Comparison of ENCODE assay signal across 10 mouse cellular contexts in genomic region chr10:80016931-80017330, GRCm38 (mm10). TPM values are rescaled to one million over a fixed set of nuclear protein-coding genes. Genes with fewer than 3 reads are reported as not detected.
DNase-seq lines count a peak whose midpoint lies in the region; ATAC-seq and TF ChIP-seq lines count a peak whose summit lies in the region.
"Had no signal": no experiment of that assay in that cellular context is flagged by ENCODE, and none has a peak within 500 bp of the region (broad histone marks: within the 10 kb centered on the region; RNA-seq: fewer than 3 reads in every experiment).

No protein-coding gene starts in this region.

- intact Hi-C loops in gastrocnemius, adult 2 months (cut with DNase I), result no loop called here
- intact Hi-C loops in gastrocnemius, postnatal 36 days (cut with DNase I), result no loop called here

- peak overlapping the region; percentile 55 for H3K4me3 ChIP-seq in gastrocnemius, adult 2 months
- H3K4me3 ChIP-seq in lung, postnatal 0 days (ENCODE audit: low read depth, low read length), result peak overlapping the region; percentile 14; the same call in 1 of the 2 replicates
- peak overlapping the region; percentile 62 for H3K4me3 ChIP-seq in liver, embryonic 12.5 days
- H3K4me3 ChIP-seq in stomach, embryonic 16.5 days (replicated peaks; ENCODE audit: low read length), result peak overlapping the region; percentile 27
- H3K4me3 ChIP-seq: forebrain, embryonic 15.5 days had no signal

- WGBS in lung, postnatal 0 days, result 73% methylated on average over 10 of the region's 10 CpGs
- 33% methylated on average over 10 of the region's 10 CpGs for WGBS in liver, embryonic 12.5 days (ENCODE audit: insufficient replicate concordance)
- WGBS in stomach, embryonic 16.5 days, result 82% methylated on average over 10 of the region's 10 CpGs

- TF ChIP-seq CTCF in gastrocnemius, adult 2 months (IDR thresholded peaks at IDR 0.05), result no peak
- TF ChIP-seq CTCF in lung, postnatal 0 days (IDR thresholded peaks at IDR 0.05), result no peak

- no peak for DNase-seq in gastrocnemius, adult 2 months
- DNase-seq in gastrocnemius, postnatal 36 days, result no peak
- DNase-seq in lung, postnatal 0 days (ENCODE audit: low spot score), result no peak
- no peak for DNase-seq in lung, postnatal 36 days
- DNase-seq in right cerebral cortex, postnatal 10 days (ENCODE audit: low spot score in 2 of 2), result no peak
- no peak for DNase-seq in urinary bladder, postnatal 25 days (ENCODE audit: low spot score)
- DNase-seq: cerebellum, adult 9-11 months had no signal

- no peaks in the 10 kb centered on the region for H3K36me3 ChIP-seq in lung, postnatal 0 days (ENCODE audit: insufficient read depth, low read length)
- H3K36me3 ChIP-seq in liver, embryonic 12.5 days, result peaks cover 65% of the 10 kb centered on the region
- H3K36me3 ChIP-seq in stomach, embryonic 16.5 days (ENCODE audit: control insufficient read depth, insufficient read depth, low read length), result no peaks in the 10 kb centered on the region
- H3K36me3 ChIP-seq: forebrain, embryonic 15.5 days had no signal

- peaks cover 20% of the 10 kb centered on the region for H3K4me1 ChIP-seq in lung, postnatal 0 days (ENCODE audit: insufficient read depth, low read depth, low read length)
- peaks cover 68% of the 10 kb centered on the region for H3K4me1 ChIP-seq in liver, embryonic 12.5 days
- peaks cover 17% of the 10 kb centered on the region for H3K4me1 ChIP-seq in stomach, embryonic 16.5 days (ENCODE audit: control insufficient read depth, insufficient read depth, low read length)
- H3K4me1 ChIP-seq: forebrain, embryonic 15.5 days had no signal

- H3K27ac ChIP-seq in gastrocnemius, adult 2 months, result peak overlapping the region; percentile 38
- H3K27ac ChIP-seq in lung, postnatal 0 days (ENCODE audit: low read length), result peak overlapping the region; percentile 87
- peak overlapping the region; percentile 85 for H3K27ac ChIP-seq in liver, embryonic 12.5 days
- no peak overlapping the region; the same call in 1 of the 2 replicates for H3K27ac ChIP-seq in stomach, embryonic 16.5 days (ENCODE audit: low read length)
- H3K27ac ChIP-seq: forebrain, embryonic 15.5 days had no signal

- H3K9me3 ChIP-seq in lung, postnatal 0 days (ENCODE audit: low read length), result no peaks in the 10 kb centered on the region
- H3K9me3 ChIP-seq in liver, embryonic 12.5 days (replicated peaks), result no peaks in the 10 kb centered on the region
- H3K9me3 ChIP-seq in stomach, embryonic 16.5 days (replicated peaks; ENCODE audit: control insufficient read depth, low read length), result no peaks in the 10 kb centered on the region
- H3K9me3 ChIP-seq: forebrain, embryonic 15.5 days had no signal

- no peak for ATAC-seq in lung, postnatal 0 days
- ATAC-seq in liver, embryonic 12.5 days, result peak; percentile 21
- ATAC-seq in stomach, embryonic 16.5 days (ENCODE audit: insufficient read depth, low FRiP score), result no peak
- ATAC-seq: forebrain, embryonic 15.5 days had no signal

- TF ChIP-seq EP300 in lung, postnatal 0 days (IDR thresholded peaks at IDR 0.05), result no peak

- H3K9ac ChIP-seq in lung, postnatal 0 days (replicated peaks; ENCODE audit: low read depth), result no peak overlapping the region
- peak overlapping the region; percentile 70 for H3K9ac ChIP-seq in liver, embryonic 12.5 days
- H3K9ac ChIP-seq in stomach, embryonic 16.5 days (ENCODE audit: low read length), result peak overlapping the region; percentile 21; the same call in 1 of the 2 replicates
- H3K9ac ChIP-seq: forebrain, embryonic 15.5 days had no signal

- H3K27me3 ChIP-seq in lung, postnatal 0 days (replicated peaks; ENCODE audit: insufficient read depth, low read length), result peaks cover 7% of the 10 kb centered on the region; the same call in 1 of the 2 replicates
- H3K27me3 ChIP-seq in liver, embryonic 12.5 days (replicated peaks), result peaks cover 24% of the 10 kb centered on the region
- peaks cover 20% of the 10 kb centered on the region for H3K27me3 ChIP-seq in stomach, embryonic 16.5 days (ENCODE audit: control insufficient read depth, insufficient read depth, low read length)

- peak overlapping the region; percentile 43 for H3K4me2 ChIP-seq in lung, postnatal 0 days (replicated peaks; ENCODE audit: low read depth, low read length)
- H3K4me2 ChIP-seq in liver, embryonic 12.5 days, result peak overlapping the region; percentile 82
- no peak overlapping the region for H3K4me2 ChIP-seq in stomach, embryonic 16.5 days (ENCODE audit: low read depth, low read length)
- H3K4me2 ChIP-seq: forebrain, embryonic 15.5 days had no signal

RNA-seq across cellular contexts. Expression of gene Arhgap45, which starts 0.5 kb away (rescaled TPM):
- total RNA-seq in gastrocnemius, adult 2 months (2021), result 1 to 10 TPM in 1 of 2 experiments, under 1 TPM in 1; 0.97 to 1.4 TPM
- 1 to 10 TPM; 1.1 to 2.7 TPM for total RNA-seq in gastrocnemius, postnatal 36 days (2021)
- polyA plus RNA-seq in lung, postnatal 0 days (2015; fragmentation: Nextera tagmentation; extraction: Ambion mirVana), result 20.1 and 22.2 TPM in 2 replicates
- polyA plus RNA-seq in liver, embryonic 12.5 days (2016; fragmentation: Nextera tagmentation; extraction: Ambion mirVana), result 22.3 and 22.8 TPM in 2 replicates
- 7.8 and 9.7 TPM in 2 replicates for polyA plus RNA-seq in stomach, embryonic 16.5 days (2015; fragmentation: Nextera tagmentation; extraction: Ambion mirVana)

RNA-seq across cellular contexts. Expression of gene Abca7, which starts 20.6 kb away (rescaled TPM):
- 1 to 10 TPM; 6.7 to 7.2 TPM for total RNA-seq in gastrocnemius, adult 2 months (2021)
- total RNA-seq in gastrocnemius, postnatal 36 days (2021), result 1 to 10 TPM; 5.4 to 5.8 TPM
- 5.5 and 6.5 TPM in 2 replicates for polyA plus RNA-seq in lung, postnatal 0 days (2015; fragmentation: Nextera tagmentation; extraction: Ambion mirVana)
- polyA plus RNA-seq in liver, embryonic 12.5 days (2016; fragmentation: Nextera tagmentation; extraction: Ambion mirVana), result 10.5 and 12.1 TPM in 2 replicates
- polyA plus RNA-seq in stomach, embryonic 16.5 days (2015; fragmentation: Nextera tagmentation; extraction: Ambion mirVana), result 6.3 and 7.4 TPM in 2 replicates

RNA-seq across cellular contexts. Expression of gene Polr2e, which starts 22.7 kb away (rescaled TPM):
- 10 to 100 TPM; 42.0 to 50.9 TPM for total RNA-seq in gastrocnemius, adult 2 months (2021)
- 10 to 100 TPM; 36.0 to 42.5 TPM for total RNA-seq in gastrocnemius, postnatal 36 days (2021)
- polyA plus RNA-seq in lung, postnatal 0 days (2015; fragmentation: Nextera tagmentation; extraction: Ambion mirVana), result 178 and 202 TPM in 2 replicates
- polyA plus RNA-seq in liver, embryonic 12.5 days (2016; fragmentation: Nextera tagmentation; extraction: Ambion mirVana), result 142 and 147 TPM in 2 replicates
- polyA plus RNA-seq in stomach, embryonic 16.5 days (2015; fragmentation: Nextera tagmentation; extraction: Ambion mirVana), result 174 and 180 TPM in 2 replicates

RNA-seq across cellular contexts. Expression of gene Cnn2, which starts 28.5 kb away (rescaled TPM):
- total RNA-seq in gastrocnemius, adult 2 months (2021), result 1 to 10 TPM; 3.9 to 9.7 TPM
- 1 to 10 TPM; 5.2 to 6.0 TPM for total RNA-seq in gastrocnemius, postnatal 36 days (2021)
- 483 and 567 TPM in 2 replicates for polyA plus RNA-seq in lung, postnatal 0 days (2015; fragmentation: Nextera tagmentation; extraction: Ambion mirVana)
- 68.2 and 75.4 TPM in 2 replicates for polyA plus RNA-seq in liver, embryonic 12.5 days (2016; fragmentation: Nextera tagmentation; extraction: Ambion mirVana)
- polyA plus RNA-seq in stomach, embryonic 16.5 days (2015; fragmentation: Nextera tagmentation; extraction: Ambion mirVana), result 333 and 334 TPM in 2 replicates

RNA-seq across cellular contexts. Expression of gene Gpx4, which starts 30.0 kb away (rescaled TPM):
- 100 to 1,000 TPM; 552 to 603 TPM for total RNA-seq in gastrocnemius, adult 2 months (2021)
- 100 to 1,000 TPM; 500 to 536 TPM for total RNA-seq in gastrocnemius, postnatal 36 days (2021)
- polyA plus RNA-seq in lung, postnatal 0 days (2015; fragmentation: Nextera tagmentation; extraction: Ambion mirVana), result 1,058 and 1,082 TPM in 2 replicates
- 682 and 685 TPM in 2 replicates for polyA plus RNA-seq in liver, embryonic 12.5 days (2016; fragmentation: Nextera tagmentation; extraction: Ambion mirVana)
- 445 and 507 TPM in 2 replicates for polyA plus RNA-seq in stomach, embryonic 16.5 days (2015; fragmentation: Nextera tagmentation; extraction: Ambion mirVana)
